Mouse (Mus musculus): ENCODE measurements at regions not wholly inside any gene's neighbourhood (a gene's known extent, or its start where the extent isn't known, plus 50 kb on each side); places are given as distances from the start of the nearest gene placed in this dataset.
"Not testable (repeated sequence)": the region's sequence is repeated elsewhere in the genome, so short reads cannot be mapped to it uniquely, and the experiment has no call there.

GRCm38 (mm10) chr7:116680523-116680922 is 176.4 kb downstream of the Nucb2 start:
- DNase-seq, result no peak

GRCm38 (mm10) chr7:116681268-116681667 is 177.1 kb downstream of the Nucb2 start:
- no peak for DNase-seq

GRCm38 (mm10) chr7:116700409-116700808 is 196.2 kb downstream of the Nucb2 start:
- DNase-seq, result no peak

GRCm38 (mm10) chr7:116701466-116702342 is 197.5 kb downstream of the Nucb2 start:
- peak; percentile 70 for DNase-seq

- no peak for DNase-seq
These were observed 198.4 kb downstream of the Nucb2 start for GRCm38 (mm10) chr7:116702596-116702995.

- no peak for DNase-seq
These were observed 207.4 kb downstream of the Nucb2 start for GRCm38 (mm10) chr7:116711541-116711940.

- no peak for DNase-seq
These were observed 209.0 kb downstream of the Nucb2 start for GRCm38 (mm10) chr7:116713200-116713599.

- peak; percentile 57 for DNase-seq
These were observed 211.3 kb downstream of the Nucb2 start for GRCm38 (mm10) chr7:116715234-116716046.

- DNase-seq, result peak; percentile 20
These were observed 224.2 kb downstream of the Nucb2 start for GRCm38 (mm10) chr7:116728379-116728778.

GRCm38 (mm10) chr7:116729795-116730194 is 225.6 kb downstream of the Nucb2 start:
- DNase-seq, result no peak

- no peak for DNase-seq
These were observed 231.5 kb downstream of the Nucb2 start for GRCm38 (mm10) chr7:116735676-116736075.

- DNase-seq, result no peak
These were observed 232.2 kb downstream of the Nucb2 start for GRCm38 (mm10) chr7:116736333-116736732.

GRCm38 (mm10) chr7:116738009-116738408 is 233.8 kb downstream of the Nucb2 start:
- DNase-seq, result no peak

GRCm38 (mm10) chr7:116754556-116754955 is 250.4 kb downstream of the Nucb2 start:
- no peak for DNase-seq

GRCm38 (mm10) chr7:116792181-116792580 is 288.0 kb downstream of the Nucb2 start:
- not testable (repeated sequence) for DNase-seq

GRCm38 (mm10) chr7:116808475-116808874 is 304.3 kb downstream of the Nucb2 start:
- DNase-seq, result no peak

GRCm38 (mm10) chr7:116816494-116816893 is 312.3 kb downstream of the Nucb2 start:
- no peak for DNase-seq

- DNase-seq, result no peak
These were observed 313.8 kb downstream of the Nucb2 start for GRCm38 (mm10) chr7:116817991-116818390.

GRCm38 (mm10) chr7:116820613-116821012 is 316.4 kb downstream of the Nucb2 start:
- DNase-seq, result no peak

GRCm38 (mm10) chr7:116842894-116843293 is 338.7 kb downstream of the Nucb2 start:
- no peak for DNase-seq

- DNase-seq, result no peak
These were observed 343.9 kb downstream of the Nucb2 start for GRCm38 (mm10) chr7:116847846-116848730.

GRCm38 (mm10) chr7:116853351-116853750 is 349.2 kb downstream of the Nucb2 start:
- DNase-seq, result no peak

All from gastrocnemius, postnatal 25 days (tissue).